Comparison of ENCODE assay signal across 8 mouse cellular contexts in genomic region chr7:67849509-67849862, GRCm38 (mm10).
DNase-seq lines count a peak whose midpoint lies in the region; ATAC-seq lines count a peak whose summit lies in the region.

No protein-coding gene starts in this region.

- peak; percentile 50 for ATAC-seq in heart, embryonic 15.5 days (replicated peaks; ENCODE audit: insufficient number of reproducible peaks, insufficient read depth, low FRiP score, low read depth)
- ATAC-seq in embryonic facial prominence, embryonic 13.5 days (ENCODE audit: insufficient number of reproducible peaks, insufficient read depth, low FRiP score, low TSS enrichment, low read depth): no peak
- ATAC-seq in midbrain, embryonic 14.5 days (ENCODE audit: low FRiP score, low TSS enrichment): peak; percentile 39; the same call in 1 of the 2 replicates
- ATAC-seq in monocyte, adult 5-6 weeks (replicated peaks; ENCODE audit: insufficient number of reproducible peaks, low FRiP score, low TSS enrichment, poor library complexity, severe bottlenecking): no peak

- peak overlapping the region; percentile 74 for H3K4me2 ChIP-seq in heart, embryonic 15.5 days
- H3K4me2 ChIP-seq in embryonic facial prominence, embryonic 13.5 days: peak overlapping the region; percentile 62
- H3K4me2 ChIP-seq in midbrain, embryonic 14.5 days (ENCODE audit: low read length): peak overlapping the region; percentile 67

- peaks cover 11% of the 10 kb centered on the region; the same call in 1 of the 2 replicates for H3K4me1 ChIP-seq in heart, embryonic 15.5 days (replicated peaks)
- peaks cover 9% of the 10 kb centered on the region; the same call in 1 of the 2 replicates for H3K4me1 ChIP-seq in embryonic facial prominence, embryonic 13.5 days
- peaks cover 32% of the 10 kb centered on the region for H3K4me1 ChIP-seq in limb, embryonic 10.5 days
- H3K4me1 ChIP-seq in midbrain, embryonic 14.5 days (ENCODE audit: control insufficient read depth, insufficient read depth, low read length): 0 out of 2 replicates have a peak, but pooled peaks cover 6% of the 10 kb centered on the region

- H3K4me3 ChIP-seq in heart, embryonic 15.5 days: peak overlapping the region; percentile 53
- peak overlapping the region; percentile 44 for H3K4me3 ChIP-seq in embryonic facial prominence, embryonic 13.5 days
- peak overlapping the region; percentile 68 for H3K4me3 ChIP-seq in limb, embryonic 10.5 days
- peak overlapping the region; percentile 47 for H3K4me3 ChIP-seq in midbrain, embryonic 14.5 days (replicated peaks; ENCODE audit: low read depth, low read length)

- peak overlapping the region; percentile 70 for H3K27ac ChIP-seq in heart, embryonic 15.5 days
- H3K27ac ChIP-seq in embryonic facial prominence, embryonic 13.5 days: peak overlapping the region; percentile 14; the same call in 1 of the 2 replicates
- peak overlapping the region; percentile 92 for H3K27ac ChIP-seq in limb, embryonic 10.5 days
- peak overlapping the region; percentile 64 for H3K27ac ChIP-seq in midbrain, embryonic 14.5 days (replicated peaks; ENCODE audit: low read depth, low read length)

- DNase-seq in heart, adult 8-10 months (ENCODE audit: low spot score): no peak
- no peak for DNase-seq in limb, embryonic 10.5 days (ENCODE audit: low spot score)
- DNase-seq in midbrain, embryonic 14.5 days: no peak
- no peak for DNase-seq in left cerebral cortex, adult 11 months (ENCODE audit: low spot score)
- DNase-seq in layer of hippocampus, adult 9-11 months: no peak

- H3K9me3 ChIP-seq in heart, embryonic 15.5 days (replicated peaks): 0 out of 2 replicates have a peak, but pooled peaks cover 6% of the 10 kb centered on the region
- no peaks in the 10 kb centered on the region for H3K9me3 ChIP-seq in embryonic facial prominence, embryonic 13.5 days
- no peaks in the 10 kb centered on the region for H3K9me3 ChIP-seq in limb, embryonic 10.5 days (replicated peaks)
- H3K9me3 ChIP-seq in midbrain, embryonic 14.5 days (ENCODE audit: control insufficient read depth, low read length): no peaks in the 10 kb centered on the region

- no peaks in the 10 kb centered on the region for H3K36me3 ChIP-seq in heart, embryonic 15.5 days
- H3K36me3 ChIP-seq in embryonic facial prominence, embryonic 13.5 days: no peaks in the 10 kb centered on the region
- no peaks in the 10 kb centered on the region for H3K36me3 ChIP-seq in limb, embryonic 10.5 days
- no peaks in the 10 kb centered on the region for H3K36me3 ChIP-seq in midbrain, embryonic 14.5 days (ENCODE audit: control insufficient read depth, insufficient read depth, low read length)

- peak overlapping the region; percentile 53 for H3K9ac ChIP-seq in heart, embryonic 15.5 days
- H3K9ac ChIP-seq in embryonic facial prominence, embryonic 13.5 days: peak overlapping the region; percentile 70
- peak overlapping the region; percentile 50 for H3K9ac ChIP-seq in midbrain, embryonic 14.5 days (replicated peaks; ENCODE audit: low read length)

- WGBS in heart, embryonic 15.5 days: 8% methylated on average over 7 of the region's 7 CpGs
- WGBS in embryonic facial prominence, embryonic 13.5 days: 13% methylated on average over 7 of the region's 7 CpGs
- 14% methylated on average over 7 of the region's 7 CpGs for WGBS in limb, embryonic 10.5 days
- WGBS in midbrain, embryonic 14.5 days: 5% methylated on average over 7 of the region's 7 CpGs

- no peaks in the 10 kb centered on the region for H3K27me3 ChIP-seq in heart, embryonic 15.5 days
- peaks cover 5% of the 10 kb centered on the region; the same call in 1 of the 2 replicates for H3K27me3 ChIP-seq in embryonic facial prominence, embryonic 13.5 days
- peaks cover 23% of the 10 kb centered on the region for H3K27me3 ChIP-seq in limb, embryonic 10.5 days (ENCODE audit: low read depth, poor library complexity, severe bottlenecking)
- H3K27me3 ChIP-seq in midbrain, embryonic 14.5 days (ENCODE audit: control insufficient read depth, insufficient read depth, low read length): no peaks in the 10 kb centered on the region

Comparison
In these comparisons a context has a peak if more than half of its experiments do, and no peak if none do; other contexts are left out.
1. ATAC-seq: peak in heart, embryonic 15.5 days (single experiment) and midbrain, embryonic 14.5 days (single experiment); none in embryonic facial prominence, embryonic 13.5 days (single experiment) and monocyte, adult 5-6 weeks (single experiment).
2. H3K27ac ChIP-seq: peak in every context shown above with its lines; median percentile 92 in limb, embryonic 10.5 days; 70 in heart, embryonic 15.5 days; 64 in midbrain, embryonic 14.5 days; 14 in embryonic facial prominence, embryonic 13.5 days.
3. Peak in every context shown above with its lines, with median percentiles within 50 percentile points of each other: H3K4me2 ChIP-seq, H3K4me3 ChIP-seq and H3K9ac ChIP-seq.